Mouse (Mus musculus) 3134 (cell line): ENCODE measurements around the gene Crk.
A peak's percentile ranks its signal among the peaks of the same experiment; 100 is the strongest.

Experiments used
- DNase-seq: peaks from one replicate; pipeline ENCODE4 v3.0.0-alpha.2; 2011; ENCODE audit warnings: low spot score; ENCODE audit not compliant: insufficient read length; ENCODE audit errors: extremely low read depth

Crk gene

GRCm38 (mm10) chr11:75678747-75679438, at the start of gene Crk:
Crk (plus strand) TSS chr11:75679259.
- DNase-seq = peak; percentile 98

- DNase-seq = no peak
These were observed 49.0 kb upstream of the Crk start for GRCm38 (mm10) chr11:75630098-75630497.

GRCm38 (mm10) chr11:75630645-75631229, 48.3 kb upstream of the Crk start, which contains the start of gene Inpp5k:
Inpp5k (plus strand) TSS chr11:75630988.
- peak; percentile 99 for DNase-seq

DNA sequence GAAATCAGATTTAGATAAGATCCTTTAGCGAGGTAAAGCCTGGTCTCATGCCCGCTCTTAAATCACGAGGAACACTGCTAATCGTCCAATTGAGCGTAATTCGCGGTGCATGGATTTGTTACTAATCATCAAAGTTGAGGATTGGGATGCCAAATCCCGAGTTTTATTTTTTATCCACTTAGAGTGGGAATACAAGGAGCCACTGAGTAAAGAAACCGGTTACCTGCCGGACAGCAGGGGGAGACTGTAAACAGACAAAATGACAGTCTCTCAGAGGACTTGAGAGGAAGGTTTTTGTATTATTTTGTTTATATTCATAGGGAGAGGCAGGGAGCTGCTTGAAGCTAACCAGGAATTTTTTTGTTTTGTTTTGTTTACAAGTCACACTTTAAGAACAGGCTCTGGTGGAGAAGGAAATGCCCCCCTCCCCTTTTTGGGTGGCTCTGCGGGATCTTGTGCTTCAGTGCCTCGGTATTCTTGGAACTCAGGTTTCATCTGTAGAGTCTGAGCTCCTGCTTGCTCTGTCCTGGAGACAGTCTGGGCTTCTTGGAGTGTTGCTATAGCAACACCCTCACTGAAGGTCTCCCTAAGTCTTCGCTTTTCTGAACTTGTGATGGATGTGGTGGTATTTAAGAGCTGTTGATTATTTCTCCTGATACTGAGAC, 47.4 kb upstream of the Crk start:
- DNase-seq = no peak

- DNase-seq = no peak
These were observed 46.1 kb upstream of the Crk start for GRCm38 (mm10) chr11:75632921-75633320.

- no peak for DNase-seq
These were observed 44.3 kb upstream of the Crk start for GRCm38 (mm10) chr11:75634801-75635200.

GRCm38 (mm10) chr11:75635315-75635714, 43.7 kb upstream of the Crk start:
- no peak for DNase-seq

DNA sequence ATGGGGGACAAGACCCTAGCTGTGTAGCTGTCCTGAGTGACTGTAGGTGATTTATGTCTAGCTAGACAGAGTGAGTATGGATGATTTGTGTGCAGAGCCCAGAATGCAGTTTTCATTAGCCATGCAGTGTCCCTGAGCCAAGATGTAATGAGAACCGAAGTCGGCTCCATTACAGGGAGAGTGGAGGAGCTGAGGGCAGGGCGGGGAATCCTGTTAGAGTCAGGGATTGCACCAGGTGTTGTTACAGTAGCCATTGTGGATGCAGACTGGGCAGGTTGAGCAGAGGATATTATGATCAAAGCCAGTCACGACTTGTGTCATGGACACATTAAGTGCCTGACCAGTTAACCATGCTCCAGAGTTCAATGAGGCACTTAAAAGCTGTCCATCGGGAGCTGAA, 35.7 kb upstream of the Crk start:
- DNase-seq = no peak

DNA sequence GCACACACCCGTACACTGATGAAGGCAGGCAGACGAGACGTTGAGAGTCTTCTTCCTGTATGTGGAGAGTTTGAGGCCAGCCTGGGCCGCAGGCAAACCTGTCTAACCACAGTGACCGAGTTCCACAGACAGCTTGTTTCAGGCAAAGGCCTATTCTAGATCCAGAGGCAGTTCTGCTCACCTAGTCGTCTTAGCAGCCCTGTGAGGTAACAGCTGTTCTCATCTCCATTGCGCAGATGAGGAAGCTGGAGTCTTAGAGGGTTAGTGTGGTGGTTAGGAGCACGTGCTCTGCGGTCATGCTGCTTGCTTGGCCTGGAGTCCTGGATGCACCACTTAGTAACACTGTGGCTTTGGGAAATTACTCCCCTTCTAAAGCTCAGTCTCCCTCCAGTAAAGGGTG, 34.4 kb upstream of the Crk start:
- no peak for DNase-seq

DNA sequence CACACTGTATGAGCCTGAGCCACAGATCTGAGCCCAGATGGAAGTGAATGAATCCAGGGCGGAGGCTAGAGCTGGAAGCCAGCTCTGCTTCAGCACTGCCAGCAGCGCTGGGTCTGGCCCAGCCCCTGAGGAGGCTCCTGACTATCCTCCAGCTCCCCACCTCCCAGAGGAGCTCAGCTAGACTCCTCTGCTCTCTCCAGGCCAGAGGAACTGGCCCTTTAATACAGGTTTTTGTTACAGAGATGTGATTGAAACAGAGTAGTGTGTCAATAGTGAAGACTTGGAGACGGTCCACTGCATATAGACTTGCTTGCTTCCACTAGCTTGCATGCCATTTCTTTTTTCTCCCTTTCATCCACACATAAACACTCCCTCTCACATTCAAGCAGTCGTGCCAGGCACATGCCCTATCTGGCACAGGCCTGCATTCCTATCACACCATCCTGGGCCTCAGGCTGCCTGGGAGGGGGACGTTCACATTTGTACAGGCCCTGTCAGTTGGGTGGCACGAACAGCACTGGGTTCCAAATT, 31.3 kb upstream of the Crk start:
- peak; percentile 45 for DNase-seq

- no peak for DNase-seq
These were observed 29.9 kb upstream of the Crk start for GRCm38 (mm10) chr11:75649155-75649561.

- no peak for DNase-seq
These were observed 28.7 kb upstream of the Crk start, which contains the start of gene Myo1c for GRCm38 (mm10) chr11:75650311-75650710. Myo1c (plus strand) TSS chr11:75650504.

- DNase-seq = no peak
These were observed 28.1 kb upstream of the Crk start for GRCm38 (mm10) chr11:75650958-75651425.

DNA sequence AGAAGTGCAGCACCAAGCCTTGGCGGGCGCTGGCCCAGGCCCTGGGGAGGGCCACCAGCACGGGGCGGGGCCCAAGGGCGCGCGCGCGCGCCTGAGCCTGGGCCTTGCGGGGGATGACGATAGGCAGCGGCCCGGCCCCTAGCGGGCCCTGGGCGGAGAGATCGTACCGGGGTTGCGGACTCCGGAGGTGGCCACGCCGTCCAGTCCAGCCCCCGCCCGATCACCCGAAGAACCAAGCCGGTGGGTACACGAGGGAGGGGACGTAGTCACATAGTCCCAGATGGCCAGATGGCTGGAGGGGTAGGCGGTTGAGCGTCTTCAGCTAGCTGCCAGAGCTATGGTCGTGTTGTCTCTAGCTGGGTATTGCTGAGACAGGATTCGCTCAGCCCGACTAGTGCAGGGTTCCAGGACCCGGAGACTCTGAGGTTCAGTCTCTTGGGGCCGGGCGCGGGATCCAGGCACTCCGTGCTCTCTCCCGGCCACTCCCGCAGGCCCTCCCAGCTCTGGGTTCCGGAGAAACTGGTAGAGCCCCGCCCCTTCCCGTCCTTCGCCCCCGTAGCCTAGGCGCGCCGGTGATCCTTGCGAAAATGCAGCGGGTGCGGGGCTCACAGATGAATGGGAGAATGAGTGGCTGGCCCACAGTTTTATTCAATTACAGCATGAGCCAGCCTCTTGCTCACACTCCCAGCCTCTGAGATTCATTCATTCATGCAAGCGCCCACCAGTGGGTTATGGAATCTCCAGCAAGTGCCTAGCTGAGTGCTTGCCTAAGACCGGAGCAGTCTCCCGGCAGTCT, 27.4 kb upstream of the Crk start:
- DNase-seq = peak; percentile 88

DNA sequence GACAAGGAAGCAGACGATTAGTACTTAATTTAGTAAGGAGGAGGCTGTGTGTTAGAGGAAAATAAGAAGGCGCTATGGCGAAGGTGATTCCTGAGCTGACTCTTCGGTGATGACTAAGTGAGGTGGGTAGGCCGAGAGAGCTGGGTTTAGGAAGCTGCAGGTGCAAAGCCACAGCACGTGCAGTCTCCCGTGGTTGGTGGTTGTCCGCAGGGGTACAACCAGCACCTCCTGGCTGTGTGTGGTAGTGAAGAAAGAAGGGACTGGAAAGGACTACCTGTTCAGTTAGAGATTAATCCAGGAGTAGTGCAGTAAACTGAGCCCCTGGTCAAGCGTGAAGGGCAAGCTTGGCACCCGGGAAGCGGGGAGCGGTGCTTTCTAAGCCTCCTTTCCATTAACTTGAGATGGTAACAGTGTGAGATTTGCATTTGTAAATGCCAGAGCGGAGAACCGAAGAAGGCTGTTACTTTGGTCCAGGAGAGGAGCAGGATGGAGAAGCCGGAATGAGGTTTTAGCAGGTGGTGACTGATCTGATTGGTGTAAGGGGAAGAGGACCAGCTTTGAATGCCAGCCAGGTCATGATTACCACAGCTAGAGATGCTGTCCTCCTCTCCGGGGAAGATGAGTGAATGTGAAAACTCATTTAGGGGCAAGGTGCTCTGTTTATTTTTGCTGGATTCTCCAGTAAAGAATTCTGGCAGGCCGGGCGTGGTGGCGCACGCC, 26.7 kb upstream of the Crk start:
- DNase-seq = no peak

GRCm38 (mm10) chr11:75652942-75653684, 25.9 kb upstream of the Crk start:
- peak; percentile 48 for DNase-seq

- peak; percentile 99 for DNase-seq
These were observed 25.1 kb upstream of the Crk start for GRCm38 (mm10) chr11:75653781-75654470.

GRCm38 (mm10) chr11:75654471-75655390, 24.3 kb upstream of the Crk start:
- peak; percentile 47 for DNase-seq
